Mouse (Mus musculus) adrenal gland, postnatal 10 days (tissue): Measurements from ENCODE around the gene Brd3os. TPM values are rescaled to one million over a fixed set of nuclear protein-coding genes. Genes with fewer than 3 reads are reported as not detected.

ENCODE experiments used
- DNase-seq: peaks from one replicate; pipeline ENCODE4 v3.0.0; 2021; ENCODE audit warnings: mixed read lengths
- long read RNA-seq, 2 experiments: library from polyadenylated mRNA; stranded (forward); transcript quantifications; one replicate each; pipeline ENCODE4 v2.0.0; 2021
- total RNA-seq, 2 experiments: library from RNA; stranded (reverse); gene quantifications; 2 replicates each; pipeline ENCODE4 v1.2.3; 2021

Gene Brd3os
- 1 to 10 TPM; 4.8 to 5.7 TPM for total RNA-seq
- long read RNA-seq, experiment 1, transcript Brd3os-202 (1 exons, 1,898 nt), result major isoform, 10 of 16 reads
- long read RNA-seq, experiment 1, partial matches to known transcripts, result 0 of 16 reads
- long read RNA-seq, experiment 1, other reads (novel, unspliced or antisense), result 6 of 16 reads
- long read RNA-seq, experiment 2, transcript Brd3os-202 (1 exons, 1,898 nt), result major isoform, 7 of 10 reads
- long read RNA-seq, experiment 2, partial matches to known transcripts, result 0 of 10 reads
- long read RNA-seq, experiment 2, other reads (novel, unspliced or antisense), result 3 of 10 reads

DNA sequence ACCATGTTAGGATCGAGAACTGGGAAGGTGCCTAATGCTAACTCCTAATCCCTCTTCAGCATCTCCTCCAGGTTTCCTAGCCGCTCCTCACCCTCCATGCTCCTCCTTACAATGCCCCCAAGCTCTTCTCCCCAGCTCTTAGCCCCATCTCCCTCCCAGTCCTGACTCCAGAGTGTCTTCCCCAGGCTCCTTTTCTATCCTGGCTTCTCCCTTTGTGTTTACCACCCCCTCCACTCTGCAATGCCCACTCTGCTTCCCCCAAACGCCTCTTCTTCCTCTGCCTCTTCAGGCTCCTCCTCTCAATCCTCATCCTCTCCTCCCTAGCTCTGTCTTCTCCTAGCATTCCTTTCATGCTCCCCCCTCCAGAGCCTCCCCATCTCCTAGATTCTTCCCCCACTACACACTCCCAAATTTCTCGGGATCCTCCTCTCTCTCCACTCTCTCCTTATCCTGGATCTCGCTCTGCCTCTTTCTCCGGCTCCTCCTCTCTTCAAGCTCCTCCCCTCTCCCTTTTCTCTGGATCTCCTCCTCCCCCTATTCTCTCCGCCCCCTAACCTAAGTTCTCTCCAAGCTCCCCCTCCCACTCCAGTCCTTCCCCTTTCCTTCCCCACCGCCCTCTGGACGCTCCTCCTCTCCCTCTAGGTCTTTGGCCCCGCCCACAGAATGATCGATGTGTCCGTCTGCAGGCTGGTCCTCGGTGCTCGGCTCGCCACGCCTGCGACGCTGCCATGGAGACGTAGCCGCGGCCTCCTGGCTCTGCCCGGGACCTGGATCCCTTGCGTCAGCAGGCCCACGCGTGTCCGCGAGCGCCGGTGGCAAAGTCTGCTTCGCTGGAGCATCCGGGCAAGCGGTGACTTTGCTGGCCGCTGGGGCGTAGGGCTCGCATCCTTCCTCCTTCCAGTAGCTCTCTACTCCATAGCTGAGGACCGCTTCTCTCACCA lies at the start of gene Brd3os:
TSS of gene Brd3os (plus strand) at position 558 of the 941 bp plus-strand sequence.
- peak; percentile 95 for DNase-seq

DNA sequence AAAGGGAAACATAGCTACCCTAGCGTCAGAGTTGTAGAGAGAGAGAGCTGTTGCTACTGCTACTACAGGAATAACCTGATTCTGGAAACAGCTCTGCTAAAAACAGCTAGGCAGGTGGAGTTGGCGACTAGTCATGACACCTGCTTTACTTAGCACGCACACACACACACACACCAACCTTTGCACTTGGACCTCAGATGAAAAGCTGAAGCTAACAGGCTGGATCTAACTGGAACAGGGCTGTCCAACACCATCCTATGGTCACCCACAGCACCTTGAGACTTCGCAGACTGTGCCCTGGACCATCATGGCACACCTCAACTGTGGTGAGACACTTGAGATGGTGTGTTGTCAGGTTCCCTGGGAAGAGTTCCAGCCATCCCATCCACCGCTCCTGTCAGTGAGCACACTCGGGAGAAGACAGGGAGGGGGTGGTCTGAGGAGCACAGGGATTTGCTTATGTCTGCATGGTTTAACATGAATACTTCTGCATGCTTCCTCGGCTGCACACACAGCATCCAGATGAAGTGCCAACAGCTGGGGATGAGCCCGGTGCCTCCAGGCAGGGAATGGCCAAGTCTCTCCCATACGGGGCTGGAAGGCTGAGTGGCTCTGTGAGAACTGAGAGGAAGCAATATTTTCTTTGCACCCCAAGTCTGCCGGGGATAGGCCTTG lies 47.8 kb upstream of the Brd3os start:
- DNase-seq, result no peak

DNA sequence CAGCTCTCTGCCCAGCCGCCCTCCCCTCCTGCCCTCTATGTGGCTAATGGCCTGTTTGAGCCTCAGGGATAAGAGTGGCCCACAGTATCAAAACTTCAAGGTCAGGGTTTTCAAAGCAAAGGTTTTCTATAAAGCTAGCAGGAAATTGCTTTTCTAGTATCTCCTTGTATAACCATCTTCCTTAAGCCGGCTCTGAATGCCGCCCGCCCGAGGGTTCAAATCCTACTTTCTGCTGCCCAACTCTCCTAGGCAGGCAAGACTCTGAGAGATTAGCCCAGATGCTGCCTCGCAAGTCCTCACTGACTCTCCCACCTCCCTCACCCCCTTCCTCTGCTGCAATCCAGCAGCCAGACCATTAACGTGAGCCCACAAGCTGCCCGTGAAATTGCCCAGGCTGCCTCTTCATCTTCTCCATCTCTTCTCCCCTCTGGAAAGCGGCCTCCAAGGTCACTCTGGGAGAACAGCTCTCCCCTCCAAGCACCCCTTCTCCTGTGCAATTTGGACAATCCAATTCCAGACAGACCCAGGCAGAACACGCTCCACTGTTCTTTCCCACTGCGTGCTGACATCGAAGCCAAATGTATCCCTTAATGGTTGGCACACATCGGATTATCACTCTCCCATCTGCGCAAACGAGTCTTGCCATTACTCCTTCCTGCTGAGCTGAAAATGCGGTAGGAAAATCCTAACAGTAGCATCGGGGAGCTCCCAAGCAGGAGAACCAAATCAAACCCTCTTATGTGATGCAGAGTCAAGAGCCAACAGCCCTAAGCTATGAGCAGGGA lies 45.3 kb upstream of the Brd3os start:
- no peak for DNase-seq

DNA sequence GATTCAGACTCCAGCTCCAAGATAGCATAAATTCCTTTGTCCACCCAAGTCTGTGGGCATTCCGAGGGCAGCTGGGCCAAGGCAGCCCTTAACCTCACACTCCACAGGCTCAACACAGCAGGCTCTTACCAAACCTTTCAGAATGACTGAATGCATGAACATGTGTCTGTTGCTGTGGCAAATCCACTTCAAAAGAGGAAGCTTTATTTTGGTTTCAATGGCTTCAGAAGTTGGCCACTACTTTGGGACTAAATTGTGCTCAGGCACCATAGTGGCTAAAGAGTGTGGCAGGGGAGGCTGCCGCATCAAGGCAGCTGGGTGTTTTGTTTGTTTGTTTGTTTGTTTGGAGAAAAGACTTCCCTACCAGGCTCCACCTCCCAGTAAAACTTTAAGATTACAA lies 42.0 kb upstream of the Brd3os start:
- no peak for DNase-seq

DNA sequence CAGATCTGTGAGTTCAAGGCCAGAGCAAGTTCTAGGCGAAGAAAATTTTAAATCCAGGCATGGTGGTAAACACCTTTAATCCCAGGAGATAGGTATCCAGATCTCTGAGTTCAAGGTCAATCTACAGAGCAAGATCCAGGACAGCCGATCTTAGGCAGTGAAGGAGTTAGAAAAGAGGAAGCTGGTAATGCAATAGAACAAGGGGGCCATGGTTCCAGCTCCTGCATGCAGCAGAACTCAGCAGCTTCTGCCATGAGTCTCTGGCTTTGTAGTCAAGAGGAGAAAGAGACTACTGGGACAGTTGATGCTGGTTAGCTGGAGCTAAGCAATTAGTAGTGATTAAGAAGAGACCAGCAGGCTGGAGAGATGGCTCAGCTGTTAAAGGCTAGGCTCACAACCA lies 40.6 kb upstream of the Brd3os start:
- DNase-seq, result no peak

DNA sequence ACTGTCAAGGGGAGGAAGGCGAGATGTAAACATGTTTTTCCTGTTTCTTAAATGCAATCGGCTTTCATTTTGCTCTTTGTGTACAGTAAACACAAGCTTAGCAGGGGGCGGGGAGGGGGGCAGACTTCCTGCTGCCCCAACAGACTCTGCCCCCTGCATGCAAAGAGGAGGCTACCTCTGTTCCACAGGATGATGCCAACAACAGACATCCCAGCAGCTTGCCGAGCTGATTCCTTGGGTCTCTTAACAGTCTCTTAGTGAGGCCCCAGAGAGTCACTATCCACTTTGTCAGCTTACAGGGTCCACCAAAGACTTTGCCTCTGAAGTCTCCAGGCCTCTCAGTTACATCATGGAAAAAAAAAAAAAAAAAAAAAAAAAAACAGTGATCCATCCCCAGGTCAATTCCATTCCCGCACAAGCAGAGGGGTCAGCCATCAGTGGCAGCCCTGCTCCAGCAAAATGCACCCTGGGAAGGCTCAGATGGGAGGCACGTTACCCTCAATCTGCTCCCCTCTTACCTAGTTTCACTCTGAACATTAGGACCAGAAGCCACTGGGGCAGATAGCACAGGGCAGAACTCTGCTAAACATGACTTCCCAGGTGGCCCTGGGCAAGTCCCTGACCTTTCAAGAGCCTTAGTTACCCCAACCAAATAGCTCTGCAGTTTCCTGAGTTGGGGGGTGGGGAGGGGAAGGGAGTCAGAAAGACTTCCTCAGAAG lies 37.6 kb upstream of the Brd3os start:
- no peak for DNase-seq

DNA sequence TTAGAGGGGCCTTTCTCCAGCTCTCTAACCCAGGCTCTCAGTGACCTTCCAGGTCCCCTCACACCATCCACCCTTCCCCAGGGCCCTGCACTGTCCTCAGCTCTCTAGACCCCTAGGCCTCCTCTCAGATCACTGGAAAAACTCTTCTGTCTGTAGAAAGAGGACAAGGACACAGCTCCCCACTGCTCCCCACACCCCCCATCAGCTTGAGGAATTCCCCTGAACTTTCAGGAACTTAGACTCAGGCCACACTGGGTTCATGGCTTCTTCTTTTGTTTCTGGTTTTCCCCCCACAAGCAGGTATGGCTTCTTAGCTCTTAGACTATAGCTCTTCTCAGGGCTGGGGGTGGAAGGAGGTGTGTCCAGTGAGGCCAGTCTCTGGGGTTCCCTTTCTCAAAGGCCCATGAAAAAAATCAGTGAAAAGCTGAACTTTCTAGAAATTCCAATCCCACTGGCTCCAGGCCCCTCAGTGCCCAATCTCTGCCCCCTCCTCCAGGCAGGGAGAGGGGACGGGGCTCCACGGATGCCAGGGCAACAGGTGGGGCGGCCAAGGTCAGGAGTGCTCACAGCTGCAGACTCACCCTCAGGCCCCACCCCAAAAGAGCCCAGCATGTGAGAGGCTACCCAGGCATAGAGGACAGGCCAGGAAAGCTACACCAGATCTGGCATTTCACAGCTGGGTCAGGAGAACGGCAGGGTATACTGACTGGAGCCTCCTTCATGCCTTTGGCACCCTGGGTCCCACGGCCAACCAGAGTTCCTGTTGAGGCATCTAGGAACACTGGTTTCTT lies 36.8 kb upstream of the Brd3os start:
- no peak for DNase-seq

DNA sequence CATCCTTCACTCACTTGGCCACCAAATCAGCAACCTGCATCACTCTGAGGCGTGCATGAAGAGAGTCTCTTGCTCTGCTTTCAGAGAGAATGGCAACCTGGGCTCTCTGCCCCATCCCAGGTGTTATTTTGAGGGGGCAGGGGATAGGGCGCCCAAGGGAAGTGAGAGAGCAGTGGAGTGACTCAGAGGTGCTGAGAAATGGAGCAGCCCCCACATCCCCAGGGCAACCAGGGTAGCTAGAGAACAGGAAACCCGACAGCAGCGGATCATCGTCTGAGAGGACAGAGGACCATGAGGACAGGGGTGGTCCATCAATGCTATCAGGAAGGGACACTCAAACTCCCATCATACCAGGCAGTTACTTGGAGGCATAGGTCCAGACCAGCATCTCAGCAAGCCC lies 35.2 kb upstream of the Brd3os start:
- DNase-seq, result no peak

DNA sequence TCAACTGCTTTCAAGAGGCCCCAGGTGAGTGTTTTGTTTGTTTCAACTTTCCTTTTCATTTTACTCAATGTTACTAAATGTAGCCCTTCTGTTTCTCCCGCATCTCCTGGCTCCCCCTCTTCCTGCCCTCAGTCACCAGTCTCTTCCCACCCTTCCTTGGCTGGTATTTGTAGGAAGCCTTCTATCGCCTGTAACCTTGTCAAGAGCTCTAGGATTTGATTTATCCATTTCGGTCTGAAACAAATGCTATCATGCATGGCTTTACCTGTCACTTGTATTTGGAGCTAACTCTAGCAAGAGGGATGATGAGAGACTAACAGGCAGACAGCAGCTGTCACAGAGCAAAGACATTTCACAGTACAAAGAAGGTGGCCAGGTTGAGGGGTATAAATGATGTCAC lies 33.9 kb upstream of the Brd3os start:
- DNase-seq, result no peak

DNA sequence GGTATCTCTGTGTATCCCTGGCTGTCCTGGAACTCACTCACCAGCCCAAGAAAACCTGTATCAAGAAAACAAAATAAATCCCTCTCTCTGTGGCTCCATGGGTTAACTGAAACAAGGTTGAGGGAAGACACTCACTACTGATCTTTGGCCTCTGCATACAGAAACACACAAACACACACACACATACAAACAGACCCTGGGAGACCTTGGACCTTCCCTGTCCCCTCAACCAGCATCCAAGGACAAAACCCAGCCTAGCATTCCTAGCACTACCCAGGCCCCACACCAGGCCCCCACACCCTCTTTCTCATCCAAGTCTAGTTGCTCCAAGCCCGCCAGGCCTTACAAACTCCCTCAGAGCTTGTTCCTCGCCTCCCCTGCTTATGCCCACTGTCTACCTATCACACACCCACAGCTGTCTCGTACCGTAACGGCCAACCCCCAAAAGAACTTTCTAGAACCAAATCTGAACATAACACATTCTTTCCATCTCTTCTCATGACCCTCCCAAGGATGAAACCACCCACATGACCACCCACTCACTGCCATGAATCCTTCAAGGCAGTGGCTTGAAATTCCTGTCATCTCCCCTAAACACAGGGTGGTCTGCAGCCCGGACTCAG lies 31.5 kb upstream of the Brd3os start:
- no peak for DNase-seq

DNA sequence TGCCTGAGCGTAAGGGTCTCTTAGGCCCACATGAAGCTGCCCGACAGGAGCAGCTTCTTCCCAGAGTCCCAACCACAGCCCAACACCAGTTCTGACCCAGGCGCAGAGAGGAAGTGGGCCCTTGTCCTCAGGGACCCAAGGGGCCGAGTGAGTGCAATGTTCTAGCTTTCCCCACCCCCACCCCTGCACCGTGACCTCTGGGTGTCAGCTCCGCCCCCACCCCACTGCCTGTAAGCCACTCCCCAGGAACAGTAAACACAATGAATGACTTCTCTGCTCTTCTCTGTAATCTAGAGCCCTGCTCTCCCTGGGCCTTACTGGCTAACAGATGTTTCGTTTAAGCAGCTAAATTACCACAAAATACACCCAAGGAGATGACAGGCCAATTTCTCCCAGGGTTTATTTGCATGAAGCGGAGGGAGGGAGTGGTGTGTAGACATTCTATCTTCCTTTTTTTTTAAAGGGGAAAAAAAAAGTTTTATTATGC lies 30.4 kb upstream of the Brd3os start:
- DNase-seq, result no peak

DNA sequence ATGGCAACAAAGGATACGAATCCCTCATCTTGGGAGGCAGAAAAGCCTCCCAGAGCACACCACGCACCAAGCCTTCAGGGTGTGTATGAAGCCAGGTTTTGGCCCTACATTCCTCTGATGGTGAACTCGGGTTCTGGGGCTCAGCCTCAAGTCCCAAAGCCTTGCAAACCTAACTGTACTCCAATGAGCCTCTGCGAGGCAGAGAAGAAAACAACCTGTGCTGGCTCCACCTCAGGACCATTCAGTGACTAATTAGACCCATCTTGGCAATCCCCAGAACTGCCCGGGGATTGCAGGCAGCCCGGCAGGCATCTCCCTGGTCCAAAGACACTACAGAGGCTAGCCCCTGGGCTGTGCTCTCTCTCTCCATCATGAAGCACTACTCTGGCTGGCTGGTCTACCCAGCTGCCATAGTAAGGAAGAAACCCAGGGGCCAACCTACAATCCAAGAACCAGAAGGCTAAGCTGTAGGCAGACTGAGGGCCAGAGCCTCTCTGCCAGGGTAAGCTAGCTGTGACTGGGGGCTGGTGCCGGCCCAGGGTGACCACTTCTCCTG lies 29.8 kb upstream of the Brd3os start:
- no peak for DNase-seq

DNA sequence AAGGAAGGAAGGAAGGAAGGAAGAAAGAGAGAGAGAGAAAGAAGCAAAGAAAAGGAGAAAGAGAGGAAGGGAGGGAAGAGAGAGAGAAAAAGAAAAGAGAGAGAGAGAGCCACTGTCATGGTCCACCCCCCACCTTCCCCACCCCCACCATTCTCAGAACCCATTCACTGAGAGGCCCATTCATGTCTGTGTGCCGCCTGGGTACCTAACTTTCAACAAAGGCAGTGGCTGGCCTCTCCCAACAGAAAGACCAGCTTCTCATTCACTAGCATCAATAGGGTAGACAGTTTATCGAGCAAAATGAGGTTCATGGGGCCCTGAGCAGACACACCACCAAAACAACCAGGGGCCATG lies 28.6 kb upstream of the Brd3os start:
- DNase-seq, result no peak

DNA sequence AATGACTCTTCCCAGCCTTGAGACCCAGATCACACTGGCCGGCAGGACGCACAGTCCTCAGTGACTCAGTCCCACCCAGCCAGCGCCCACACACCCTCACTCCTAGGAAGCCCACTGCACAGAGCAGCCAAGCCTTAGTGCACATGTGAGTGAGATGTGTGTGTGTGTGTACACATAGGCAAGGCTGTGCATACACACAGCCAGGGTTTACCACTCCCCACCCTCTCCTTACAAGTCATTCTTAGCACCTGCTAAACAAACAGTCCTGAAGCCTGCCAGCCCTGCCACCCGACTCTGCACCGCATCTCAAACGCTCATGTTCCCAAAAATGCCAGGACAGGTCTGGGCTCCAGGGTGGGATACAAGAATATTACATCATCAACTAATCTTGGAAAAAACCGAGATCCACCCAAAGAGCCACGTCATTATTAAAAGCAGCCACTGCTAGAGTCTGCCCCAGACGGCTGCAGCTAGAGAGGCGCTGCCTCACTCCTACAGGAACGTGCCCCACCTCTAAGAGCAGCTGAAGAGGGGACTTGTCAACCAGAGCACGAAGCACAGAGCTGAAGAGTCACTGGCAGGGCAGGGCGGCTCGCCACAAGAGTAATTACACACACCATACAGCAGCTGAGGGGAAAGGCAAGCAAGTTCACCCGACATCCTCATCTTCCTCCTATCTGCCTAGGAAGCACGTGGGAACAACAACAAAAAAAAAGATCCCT lies 28.0 kb upstream of the Brd3os start:
- no peak for DNase-seq

DNA sequence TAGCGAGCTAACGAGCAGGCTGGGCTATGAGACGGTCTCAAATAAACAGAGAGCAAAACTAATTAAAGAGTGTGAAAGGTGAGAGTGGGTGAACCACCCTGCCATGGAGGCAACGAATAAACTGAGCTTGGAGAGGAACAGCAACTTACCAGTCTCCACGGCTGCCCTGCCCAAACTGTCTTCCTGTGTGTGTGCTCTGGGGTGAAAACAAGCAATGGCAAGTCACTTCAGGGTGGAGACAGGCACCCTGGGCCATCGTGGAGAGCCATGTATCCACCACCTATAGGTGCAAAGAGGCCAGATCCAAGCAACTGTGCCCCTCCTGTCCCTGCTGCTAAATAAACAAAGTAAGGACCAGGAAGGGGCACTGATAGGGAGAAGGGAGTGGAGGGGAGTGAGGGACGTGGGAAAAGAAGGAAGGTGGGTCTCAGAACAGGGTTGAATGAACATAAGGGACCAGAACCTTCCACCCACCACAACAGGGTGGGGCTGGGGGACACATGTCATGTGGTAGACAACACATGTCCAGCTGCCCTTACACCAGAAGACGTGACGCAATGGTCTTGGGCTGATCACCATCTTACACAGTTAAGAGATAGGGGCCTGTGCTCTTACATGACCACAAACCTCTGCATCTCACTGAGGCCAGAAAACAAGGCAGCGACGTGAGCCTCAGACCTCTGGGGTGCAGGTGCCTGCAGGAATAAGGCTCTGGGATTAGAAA lies 26.9 kb upstream of the Brd3os start:
- DNase-seq, result no peak

DNA sequence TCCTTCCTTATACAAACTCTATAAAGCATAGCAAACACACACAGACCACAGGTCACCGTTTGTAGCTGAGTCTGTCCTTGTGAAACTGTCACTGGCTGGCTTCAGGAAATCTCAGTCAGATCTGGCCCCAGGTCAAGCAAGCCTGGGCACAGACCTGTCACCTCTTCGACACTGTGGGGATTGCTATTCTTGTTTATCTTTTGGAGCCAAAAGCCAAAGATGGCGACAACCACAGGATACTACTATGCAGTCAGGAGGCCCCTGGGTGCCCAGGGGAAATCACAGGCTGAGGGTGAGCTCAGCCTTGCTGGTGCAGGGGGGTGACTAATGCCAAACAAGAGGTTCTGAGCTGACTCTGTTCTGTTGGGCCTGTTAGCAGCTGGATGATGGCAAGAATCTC lies 25.7 kb upstream of the Brd3os start:
- DNase-seq, result peak; percentile 56

DNA sequence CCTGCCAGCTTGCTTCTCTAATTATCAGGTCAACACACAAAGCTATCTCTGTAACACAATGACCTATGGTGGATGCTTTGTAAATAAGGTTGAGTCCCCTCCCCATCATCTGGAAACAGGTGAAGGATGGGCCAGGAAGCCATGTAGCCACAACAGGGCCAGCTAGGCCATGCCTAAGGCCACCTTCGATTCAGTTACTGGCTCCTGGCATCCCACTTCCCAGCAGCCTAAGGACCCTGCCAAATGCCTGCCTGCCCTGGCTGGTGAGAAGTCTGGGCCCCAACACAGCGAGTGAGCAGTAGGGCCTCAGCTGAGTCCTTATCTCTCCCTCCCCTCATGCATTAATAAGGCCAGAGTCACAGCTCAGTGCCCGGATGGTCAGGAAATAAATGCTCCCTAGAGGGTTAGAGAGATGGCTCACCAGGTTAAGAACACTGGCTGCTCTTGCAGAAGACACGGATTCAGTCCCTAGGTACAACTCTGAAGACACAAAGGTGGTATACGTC lies 24.4 kb upstream of the Brd3os start:
- DNase-seq, result no peak

DNA sequence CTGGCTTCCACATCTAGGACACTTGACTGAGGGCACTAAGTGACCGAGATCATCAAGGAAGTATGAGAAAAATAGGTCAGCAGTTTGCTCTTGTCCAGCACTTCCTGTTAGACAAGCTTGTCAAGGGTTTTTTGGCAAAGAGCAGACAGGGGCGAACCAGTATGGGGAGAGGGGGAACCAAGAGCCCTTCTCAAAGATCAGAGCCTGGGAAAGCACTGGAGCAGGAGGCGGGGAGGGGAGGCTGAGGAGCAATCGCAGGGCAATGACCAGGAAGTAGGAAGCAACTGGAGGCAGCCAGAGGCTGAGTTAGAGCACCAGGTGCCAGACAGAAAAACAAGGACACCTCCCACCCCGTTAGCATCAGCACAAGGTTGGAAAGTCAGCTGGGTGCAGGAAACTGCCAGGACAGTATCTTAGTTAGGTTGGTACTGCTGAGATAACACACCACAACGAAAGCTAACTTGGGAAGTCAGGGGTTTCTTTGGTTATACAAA lies 23.5 kb upstream of the Brd3os start:
- DNase-seq, result no peak
